Mouse (Mus musculus): ENCODE results near the gene Ankk1.

Gene Ankk1

GRCm38 (mm10) chr9:49426921-49427320, at the start of gene Ankk1:
Gene Ankk1 (minus strand): TSS chr9:49427021.
- no peak for DNase-seq

DNA sequence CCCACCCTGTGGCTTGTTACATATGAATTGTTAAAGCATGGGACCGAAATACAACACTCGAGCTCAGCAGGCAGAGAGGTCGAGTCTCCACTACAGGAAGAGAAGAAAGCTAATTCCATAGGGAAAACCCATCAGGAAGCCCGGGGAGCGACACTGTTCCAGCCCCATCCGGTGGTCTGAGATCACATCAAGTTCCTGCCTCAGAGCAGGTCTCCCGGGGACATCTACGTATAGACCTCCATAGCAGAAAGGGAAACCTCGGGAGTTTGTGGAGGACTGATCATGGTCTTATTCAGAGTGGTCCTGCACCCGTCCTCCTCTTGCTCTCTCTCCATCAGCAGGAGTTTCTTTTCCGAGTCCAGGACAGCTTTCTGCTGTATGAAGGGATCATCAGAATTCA, 45.3 kb upstream of the Ankk1 start:
- no peak for DNase-seq

- DNase-seq = no peak
These were observed 44.1 kb upstream of the Ankk1 start for GRCm38 (mm10) chr9:49470946-49471345.

DNA sequence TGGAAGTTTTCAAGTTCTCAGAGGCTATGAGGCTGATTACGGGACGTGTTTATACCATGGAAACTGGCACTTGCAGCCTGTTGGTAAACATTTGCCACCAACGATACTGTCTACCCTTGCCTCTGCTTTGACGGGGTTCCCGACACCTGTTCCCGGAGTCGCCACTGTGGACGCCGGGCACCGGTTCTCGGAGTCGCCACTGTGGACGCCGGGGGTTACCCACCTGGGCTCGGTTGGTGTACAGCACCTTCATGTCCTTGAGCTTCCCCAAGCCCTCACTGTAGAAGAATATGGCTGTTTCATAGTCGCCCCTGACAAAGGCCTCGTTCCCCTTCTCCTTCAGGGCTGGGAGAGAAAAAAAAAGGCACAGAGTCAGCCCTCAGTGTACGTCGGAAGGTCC, 43.2 kb upstream of the Ankk1 start:
- no peak for DNase-seq

GRCm38 (mm10) chr9:49456136-49456535, 29.3 kb upstream of the Ankk1 start:
- no peak for DNase-seq

GRCm38 (mm10) chr9:49452396-49452795, 25.6 kb upstream of the Ankk1 start:
- no peak for DNase-seq

GRCm38 (mm10) chr9:49450491-49450890, 23.7 kb upstream of the Ankk1 start:
- no peak for DNase-seq

DNA sequence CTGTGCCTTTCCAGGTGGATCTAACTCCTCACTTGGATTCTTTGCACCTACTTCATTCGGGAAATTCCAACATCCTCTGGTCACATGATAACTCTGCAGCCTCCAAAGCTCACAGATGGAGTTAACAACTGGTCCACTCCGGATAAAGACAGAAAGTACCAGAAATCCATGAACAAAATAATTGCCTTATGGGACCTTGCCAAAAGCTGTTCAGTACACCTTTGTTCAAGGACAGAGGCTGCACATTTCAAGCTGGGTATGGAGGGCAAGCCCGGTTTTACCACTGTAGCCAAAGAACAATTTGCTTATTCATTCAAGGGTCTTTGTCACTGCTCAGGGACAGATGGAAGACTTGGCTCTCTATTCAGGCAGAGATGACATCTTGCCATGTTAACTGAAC, 15.8 kb upstream of the Ankk1 start:
- no peak for DNase-seq

GRCm38 (mm10) chr9:49427478-49427877, 657 bp upstream of the Ankk1 start:
- DNase-seq = no peak

GRCm38 (mm10) chr9:49425585-49425984, 1.2 kb downstream of the Ankk1 start:
- no peak for DNase-seq

DNA sequence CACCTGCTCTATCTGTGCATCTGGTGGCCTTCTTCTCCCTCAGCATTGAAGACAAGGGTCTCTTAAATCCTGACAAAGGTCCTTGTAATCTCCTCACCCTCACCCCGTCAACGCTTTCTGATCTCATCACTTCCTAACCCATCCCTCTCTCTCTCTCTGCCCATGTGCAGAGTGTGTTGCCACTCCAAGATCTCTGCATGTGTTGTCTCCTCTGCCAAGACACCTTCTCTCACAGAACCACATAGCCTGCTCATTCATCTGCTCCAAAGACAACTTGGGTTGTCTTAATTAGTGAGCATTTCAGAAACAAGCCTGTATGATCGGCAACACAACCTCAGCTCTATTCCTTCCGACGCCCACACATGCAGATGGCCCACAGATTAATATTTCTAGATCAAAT, 3.0 kb downstream of the Ankk1 start:
- no peak for DNase-seq

DNA sequence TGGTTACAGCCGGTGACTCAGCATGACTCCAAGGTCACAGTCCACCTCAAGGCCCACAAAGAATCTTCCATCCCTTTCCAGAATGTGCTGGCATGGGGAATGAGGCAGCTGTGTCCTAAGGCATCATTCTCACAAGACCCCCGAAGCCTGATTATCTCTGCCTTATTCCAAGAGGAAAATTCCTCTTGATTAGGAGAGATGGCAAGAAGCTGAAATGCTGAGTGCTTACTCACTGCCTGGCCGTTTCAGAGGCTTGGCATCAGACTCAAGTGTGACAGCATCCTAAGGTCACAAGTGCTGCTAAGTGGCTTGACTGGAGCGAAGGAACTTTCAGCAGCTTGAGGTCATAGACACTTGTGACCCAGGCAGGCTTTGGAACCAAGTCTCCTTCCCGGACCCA, 16.2 kb downstream of the Ankk1 start:
- no peak for DNase-seq

- no peak for DNase-seq
These were observed 19.8 kb downstream of the Ankk1 start for GRCm38 (mm10) chr9:49407028-49407427.

DNA sequence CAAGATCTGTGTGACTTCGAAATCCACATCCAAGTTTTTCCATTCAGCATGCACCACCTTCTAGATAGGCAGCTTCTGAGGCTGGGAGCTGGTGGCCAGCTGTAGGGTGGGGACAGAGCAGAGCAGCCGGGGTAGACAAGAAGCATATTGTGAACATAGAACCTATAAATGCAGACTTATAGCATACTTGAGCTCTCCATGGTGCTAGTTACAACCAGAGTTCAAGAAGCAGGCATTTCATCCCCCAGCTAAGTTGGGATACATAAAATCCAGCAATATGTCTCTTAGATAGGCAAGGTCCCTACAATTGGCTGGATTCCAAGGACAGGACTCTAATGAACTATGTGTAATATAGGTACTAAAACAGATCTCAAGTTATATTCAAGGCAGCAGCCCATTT, 23.1 kb downstream of the Ankk1 start:
- no peak for DNase-seq

GRCm38 (mm10) chr9:49396006-49396405, 30.8 kb downstream of the Ankk1 start:
- DNase-seq = no peak

GRCm38 (mm10) chr9:49392242-49392641, 34.6 kb downstream of the Ankk1 start:
- DNase-seq = no peak

DNA sequence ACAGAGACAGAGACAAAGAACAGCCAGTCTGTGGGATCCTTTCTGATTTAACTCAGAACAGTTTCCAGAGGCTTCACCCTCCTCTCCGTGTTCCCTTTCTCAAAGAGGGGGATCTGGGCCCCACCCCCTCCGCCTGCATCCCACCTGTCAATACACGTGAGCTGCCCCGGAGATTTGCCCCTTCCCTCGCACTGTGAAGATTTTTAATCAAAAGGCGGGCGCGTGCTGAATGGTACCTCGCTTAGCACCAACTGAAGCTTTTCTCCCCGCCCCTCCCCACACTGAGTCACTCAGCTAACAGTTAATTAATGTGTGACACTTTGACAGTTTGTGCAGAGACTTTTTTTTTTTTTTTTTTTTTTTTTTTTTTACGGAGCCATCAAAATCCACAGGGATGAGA, 40.7 kb downstream of the Ankk1 start:
- DNase-seq = no peak

- no peak for DNase-seq
These were observed 41.5 kb downstream of the Ankk1 start for GRCm38 (mm10) chr9:49385301-49385700.

DNA sequence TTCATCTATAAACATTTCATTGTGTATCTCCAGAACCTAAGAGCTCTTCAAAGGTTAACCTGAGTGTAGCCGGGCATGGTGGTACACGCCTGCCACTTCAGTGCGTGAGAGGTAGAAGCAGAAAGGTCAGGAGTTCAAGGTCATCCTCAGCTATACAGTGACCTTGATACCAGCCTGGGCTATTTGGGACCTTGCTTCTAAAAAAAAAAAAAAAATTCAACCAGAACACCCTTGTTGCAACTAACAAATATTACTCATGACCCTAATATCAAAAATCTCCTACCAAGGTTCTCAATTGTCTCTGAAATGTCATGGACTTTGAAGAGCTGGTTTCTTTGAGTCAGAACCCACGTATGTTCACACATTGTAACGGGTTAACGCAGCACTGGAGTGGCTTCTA, 42.0 kb downstream of the Ankk1 start:
- no peak for DNase-seq

- no peak for DNase-seq
These were observed 42.8 kb downstream of the Ankk1 start for GRCm38 (mm10) chr9:49384041-49384440.

DNA sequence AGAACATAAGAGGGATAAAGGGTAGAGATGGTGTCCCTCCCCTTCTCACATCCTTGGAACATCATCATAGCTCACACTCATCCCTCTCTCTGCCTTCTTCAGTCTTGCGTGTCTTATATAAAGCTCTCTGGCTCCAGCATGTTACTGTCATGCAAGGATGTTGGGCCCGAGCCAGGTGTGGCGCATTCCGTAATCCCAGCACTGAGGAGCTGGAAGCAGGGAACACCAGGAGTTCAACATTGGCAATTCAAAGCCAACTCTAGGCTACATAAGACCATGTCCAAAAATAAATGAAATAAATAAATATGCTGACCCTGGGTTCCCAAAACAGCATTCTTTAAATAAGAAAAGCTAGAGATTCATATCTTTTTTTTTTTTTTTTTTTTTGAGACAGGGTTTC, 46.9 kb downstream of the Ankk1 start:
- no peak for DNase-seq

DNA sequence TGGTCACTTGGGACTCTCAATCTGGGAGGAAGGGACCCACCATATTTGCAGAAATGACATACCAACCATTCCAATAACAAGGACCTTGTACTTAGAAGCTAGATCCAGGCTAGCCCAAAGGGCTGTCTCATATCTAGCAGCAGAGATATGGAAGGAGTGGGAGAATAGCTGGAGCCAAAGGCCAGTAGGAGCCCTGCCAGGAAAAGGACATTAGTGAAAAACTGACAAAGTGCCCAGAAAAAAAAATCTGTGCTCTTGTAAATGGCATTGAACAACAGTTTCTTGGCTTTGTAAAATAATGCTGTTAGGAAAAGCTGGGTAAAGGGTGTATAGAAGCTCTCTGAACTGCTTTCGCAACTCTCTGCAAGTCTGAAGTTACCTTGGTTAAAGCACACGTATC, 52.9 kb downstream of the Ankk1 start:
- DNase-seq = no peak

DNA sequence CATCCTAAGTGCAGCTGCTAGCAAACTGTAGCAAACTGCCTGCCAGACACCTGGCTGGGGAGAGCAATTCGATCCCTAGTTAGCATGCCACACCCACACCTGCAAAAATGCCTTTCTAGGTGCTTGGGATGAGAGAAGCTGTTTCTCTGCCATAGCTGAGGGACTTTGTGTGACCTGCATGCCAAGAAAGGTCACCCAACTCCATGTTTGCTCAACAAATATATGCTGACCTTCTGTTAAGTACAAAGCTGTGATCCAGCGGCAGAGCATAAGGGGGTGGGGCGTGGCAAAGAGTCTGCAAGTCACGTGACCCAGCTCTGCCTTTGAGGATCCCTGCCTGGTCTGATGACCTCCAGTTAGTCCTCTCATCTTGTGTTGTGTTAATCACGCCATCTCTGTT, 61.1 kb downstream of the Ankk1 start:
- DNase-seq = no peak

Measured in thymus, postnatal 36 days (tissue).